Mouse (Mus musculus): ENCODE data around the gene Zfp69. TPM values are rescaled to one million over a fixed set of nuclear protein-coding genes. Genes with fewer than 3 reads are reported as not detected.

The Zfp69 gene
- polyA plus RNA-seq, 1 experiment from 2014 or later = 6.5 TPM

GRCm38 (mm10) chr4:120974711-120975427 is 23.4 kb upstream of the Zfp69 start:
- WGBS = 86% methylated on average over 11 of the region's 11 CpGs

GRCm38 (mm10) chr4:120971842-120972241 is 20.3 kb upstream of the Zfp69 start:
- Histone ChIP-seq H3K27ac (ENCODE audit: low read depth) (no peak overlapping the region), H3K4me1 (replicated peaks; ENCODE audit: control insufficient read depth, insufficient read depth, low read length) (no peaks in the 10 kb centered on the region), H3K9me3 (ENCODE audit: control insufficient read depth, low read length) (no peaks in the 10 kb centered on the region), H3K36me3 (ENCODE audit: control insufficient read depth, insufficient read depth, low read length) (peaks cover 45% of the 10 kb centered on the region), H3K9ac (ENCODE audit: low read length) (no peak overlapping the region), H3K4me2 (ENCODE audit: low read length) (no peak overlapping the region), H3K27me3 (replicated peaks; ENCODE audit: control insufficient read depth, insufficient read depth, low read length) (no peaks in the 10 kb centered on the region), H3K4me3 (ENCODE audit: low read depth, low read length) (no peak overlapping the region)
- DNase-seq (ENCODE audit: low spot score) (no peak), ATAC-seq (replicated peaks; ENCODE audit: low FRiP score, low TSS enrichment, low read depth) (no peak)
- 93% methylated on average over 8 of the region's 8 CpGs for WGBS

More at GRCm38 (mm10) chr4:120974711-120975427, 23.4 kb upstream of the Zfp69 start:
- Histone ChIP-seq H3K4me2 (ENCODE audit: low read length) (no peak overlapping the region), H3K4me3 (ENCODE audit: low read depth, low read length) (no peak overlapping the region), H3K9ac (ENCODE audit: low read length) (no peak overlapping the region), H3K36me3 (ENCODE audit: control insufficient read depth, insufficient read depth, low read length) (peaks cover 42% of the 10 kb centered on the region), H3K27ac (ENCODE audit: low read depth) (no peak overlapping the region), H3K4me1 (replicated peaks; ENCODE audit: control insufficient read depth, insufficient read depth, low read length) (no peaks in the 10 kb centered on the region), H3K27me3 (replicated peaks; ENCODE audit: control insufficient read depth, insufficient read depth, low read length) (no peaks in the 10 kb centered on the region), H3K9me3 (ENCODE audit: control insufficient read depth, low read length) (no peaks in the 10 kb centered on the region)
- ATAC-seq (replicated peaks; ENCODE audit: low FRiP score, low TSS enrichment, low read depth) = no peak
- DNase-seq (ENCODE audit: low spot score) = no peak

- Histone ChIP-seq H3K4me3 (ENCODE audit: low read depth, low read length) (no peak overlapping the region), H3K9me3 (ENCODE audit: control insufficient read depth, low read length) (no peaks in the 10 kb centered on the region), H3K27ac (ENCODE audit: low read depth) (no peak overlapping the region), H3K4me1 (replicated peaks; ENCODE audit: control insufficient read depth, insufficient read depth, low read length) (no peaks in the 10 kb centered on the region), H3K4me2 (ENCODE audit: low read length) (no peak overlapping the region), H3K36me3 (ENCODE audit: control insufficient read depth, insufficient read depth, low read length) (peaks cover 39% of the 10 kb centered on the region), H3K27me3 (replicated peaks; ENCODE audit: control insufficient read depth, insufficient read depth, low read length) (no peaks in the 10 kb centered on the region), H3K9ac (ENCODE audit: low read length) (no peak overlapping the region)
- ATAC-seq (replicated peaks; ENCODE audit: low FRiP score, low TSS enrichment, low read depth) = no peak
- 72% methylated on average over 5 of the region's 5 CpGs for WGBS
- DNase-seq (ENCODE audit: low spot score) = no peak
Measured at GRCm38 (mm10) chr4:120969382-120970146, 18.1 kb upstream of the Zfp69 start.

- WGBS = 88% methylated on average over 9 of the region's 9 CpGs
- Histone ChIP-seq H3K27me3 (replicated peaks; ENCODE audit: control insufficient read depth, insufficient read depth, low read length) (no peaks in the 10 kb centered on the region), H3K9me3 (ENCODE audit: control insufficient read depth, low read length) (no peaks in the 10 kb centered on the region), H3K4me2 (ENCODE audit: low read length) (no peak overlapping the region), H3K27ac (ENCODE audit: low read depth) (no peak overlapping the region), H3K4me1 (replicated peaks; ENCODE audit: control insufficient read depth, insufficient read depth, low read length) (no peaks in the 10 kb centered on the region), H3K9ac (ENCODE audit: low read length) (no peak overlapping the region), H3K4me3 (ENCODE audit: low read depth, low read length) (no peak overlapping the region), H3K36me3 (ENCODE audit: control insufficient read depth, insufficient read depth, low read length) (peaks cover 29% of the 10 kb centered on the region)
- no peak for DNase-seq (ENCODE audit: low spot score)
- no peak for ATAC-seq (replicated peaks; ENCODE audit: low FRiP score, low TSS enrichment, low read depth)
Measured at GRCm38 (mm10) chr4:120968486-120968885, 17.0 kb upstream of the Zfp69 start.

- no peak for DNase-seq (ENCODE audit: low spot score)
- H3K27me3 ChIP-seq (replicated peaks; ENCODE audit: control insufficient read depth, insufficient read depth, low read length) = no peaks in the 10 kb centered on the region
- H3K4me1 ChIP-seq (replicated peaks; ENCODE audit: control insufficient read depth, insufficient read depth, low read length) = peaks cover 8% of the 10 kb centered on the region
- H3K27ac ChIP-seq (ENCODE audit: low read depth) = no peak overlapping the region
- ATAC-seq (replicated peaks; ENCODE audit: low FRiP score, low TSS enrichment, low read depth) = no peak
- H3K36me3 ChIP-seq (ENCODE audit: control insufficient read depth, insufficient read depth, low read length) = no peaks in the 10 kb centered on the region
- H3K9me3 ChIP-seq (ENCODE audit: control insufficient read depth, low read length) = no peaks in the 10 kb centered on the region
- 93% methylated on average over 1 of the region's 1 CpGs for WGBS
- H3K4me2 ChIP-seq (ENCODE audit: low read length) = no peak overlapping the region
- H3K4me3 ChIP-seq (ENCODE audit: low read depth, low read length) = no peak overlapping the region
- H3K9ac ChIP-seq (ENCODE audit: low read length) = no peak overlapping the region
Measured at GRCm38 (mm10) chr4:120955586-120955985, 4.1 kb upstream of the Zfp69 start.

- H3K36me3 ChIP-seq (ENCODE audit: control insufficient read depth, insufficient read depth, low read length) = no peaks in the 10 kb centered on the region
- no peak for ATAC-seq (replicated peaks; ENCODE audit: low FRiP score, low TSS enrichment, low read depth)
Measured at GRCm38 (mm10) chr4:120953667-120954066, 2.2 kb upstream of the Zfp69 start.

GRCm38 (mm10) chr4:120953038-120953437 is 1.5 kb upstream of the Zfp69 start:
- Histone ChIP-seq H3K9me3 (ENCODE audit: control insufficient read depth, low read length) (no peaks in the 10 kb centered on the region), H3K4me3 (ENCODE audit: low read depth, low read length) (no peak overlapping the region), H3K4me2 (ENCODE audit: low read length) (no peak overlapping the region), H3K27ac (ENCODE audit: low read depth) (no peak overlapping the region), H3K4me1 (replicated peaks; ENCODE audit: control insufficient read depth, insufficient read depth, low read length) (peaks cover 10% of the 10 kb centered on the region), H3K9ac (ENCODE audit: low read length) (no peak overlapping the region), H3K27me3 (replicated peaks; ENCODE audit: control insufficient read depth, insufficient read depth, low read length) (no peaks in the 10 kb centered on the region), H3K36me3 (ENCODE audit: control insufficient read depth, insufficient read depth, low read length) (no peaks in the 10 kb centered on the region)
- DNase-seq (ENCODE audit: low spot score) (no peak), ATAC-seq (replicated peaks; ENCODE audit: low FRiP score, low TSS enrichment, low read depth) (no peak)
- 76% methylated on average over 4 of the region's 4 CpGs for WGBS

More at GRCm38 (mm10) chr4:120953667-120954066, 2.2 kb upstream of the Zfp69 start:
- Histone ChIP-seq H3K27ac (ENCODE audit: low read depth) (no peak overlapping the region), H3K9ac (ENCODE audit: low read length) (no peak overlapping the region), H3K4me1 (replicated peaks; ENCODE audit: control insufficient read depth, insufficient read depth, low read length) (peaks cover 10% of the 10 kb centered on the region), H3K9me3 (ENCODE audit: control insufficient read depth, low read length) (no peaks in the 10 kb centered on the region), H3K4me3 (ENCODE audit: low read depth, low read length) (no peak overlapping the region), H3K4me2 (ENCODE audit: low read length) (no peak overlapping the region), H3K27me3 (replicated peaks; ENCODE audit: control insufficient read depth, insufficient read depth, low read length) (no peaks in the 10 kb centered on the region)
- WGBS = 82% methylated on average over 1 of the region's 1 CpGs
- DNase-seq (ENCODE audit: low spot score) = no peak

GRCm38 (mm10) chr4:120952163-120952562 is 664 bp upstream of the Zfp69 start:
- H3K27ac ChIP-seq (ENCODE audit: low read depth) = peak overlapping the region; percentile 85
- H3K9me3 ChIP-seq (ENCODE audit: control insufficient read depth, low read length) = no peaks in the 10 kb centered on the region
- no peak for ATAC-seq (replicated peaks; ENCODE audit: low FRiP score, low TSS enrichment, low read depth)
- H3K9ac ChIP-seq (ENCODE audit: low read length) = peak overlapping the region; percentile 68
- WGBS = 42% methylated on average over 6 of the region's 6 CpGs
- peak overlapping the region; percentile 73 for H3K4me3 ChIP-seq (ENCODE audit: low read depth, low read length)
- H3K4me1 ChIP-seq (replicated peaks; ENCODE audit: control insufficient read depth, insufficient read depth, low read length) = peaks cover 10% of the 10 kb centered on the region
- H3K36me3 ChIP-seq (ENCODE audit: control insufficient read depth, insufficient read depth, low read length) = peaks cover 4% of the 10 kb centered on the region; the same call in 1 of the 2 replicates
- H3K4me2 ChIP-seq (ENCODE audit: low read length) = peak overlapping the region; percentile 91
- no peak for DNase-seq (ENCODE audit: low spot score)
- H3K27me3 ChIP-seq (replicated peaks; ENCODE audit: control insufficient read depth, insufficient read depth, low read length) = no peaks in the 10 kb centered on the region

Data from intestine, embryonic 14.5 days (tissue).